Mouse (Mus musculus) cerebellum, postnatal 25 days (tissue): ENCODE data around the gene Abcc12.
A peak's percentile ranks its signal among the peaks of the same experiment; 100 is the strongest.

Source experiments
- DNase-seq, 2 experiments: peaks; one replicate each; pipeline ENCODE4 v3.0.0; 2021; ENCODE audit warnings: mixed read lengths in 2 of 2

Abcc12 gene

GRCm38 (mm10) chr8:86580458-86580857 lies at the start of gene Abcc12:
Gene Abcc12 (minus strand): TSS chr8:86580686.
- peak in 1 of 2 experiments; percentile 34 for DNase-seq

GRCm38 (mm10) chr8:86630212-86630611 lies 49.7 kb upstream of the Abcc12 start:
- DNase-seq = no peak

- DNase-seq = no peak
Observed at GRCm38 (mm10) chr8:86624915-86625314, 44.4 kb upstream of the Abcc12 start.

- DNase-seq = peak; percentile 97 to 98
Observed at GRCm38 (mm10) chr8:86623911-86624731, 43.6 kb upstream of the Abcc12 start, which contains the start of gene Lonp2. Gene Lonp2 (plus strand): TSS chr8:86624043.

GRCm38 (mm10) chr8:86623551-86623910 lies 43.0 kb upstream of the Abcc12 start:
- no peak for DNase-seq

- DNase-seq = no peak
Observed at GRCm38 (mm10) chr8:86617759-86618387, 37.4 kb upstream of the Abcc12 start.

GRCm38 (mm10) chr8:86615095-86615769 lies 34.7 kb upstream of the Abcc12 start:
- DNase-seq = no peak

GRCm38 (mm10) chr8:86613798-86614197 lies 33.3 kb upstream of the Abcc12 start:
- DNase-seq = no peak

GRCm38 (mm10) chr8:86604676-86605075 lies 24.2 kb upstream of the Abcc12 start:
- no peak for DNase-seq

- DNase-seq = no peak
Observed at GRCm38 (mm10) chr8:86603174-86603573, 22.7 kb upstream of the Abcc12 start.

GRCm38 (mm10) chr8:86600311-86600710 lies 19.8 kb upstream of the Abcc12 start:
- DNase-seq = no peak

- no peak for DNase-seq
Observed at GRCm38 (mm10) chr8:86599299-86599698, 18.8 kb upstream of the Abcc12 start.

GRCm38 (mm10) chr8:86597681-86598080 lies 17.2 kb upstream of the Abcc12 start:
- no peak for DNase-seq

- no peak for DNase-seq
Observed at GRCm38 (mm10) chr8:86595671-86596070, 15.2 kb upstream of the Abcc12 start.

- no peak for DNase-seq
Observed at GRCm38 (mm10) chr8:86594159-86594796, 13.8 kb upstream of the Abcc12 start.

GRCm38 (mm10) chr8:86593099-86593498 lies 12.6 kb upstream of the Abcc12 start:
- DNase-seq = no peak

- DNase-seq = peak in 1 of 2 experiments; percentile 22
Observed at GRCm38 (mm10) chr8:86588338-86588737, 7.9 kb upstream of the Abcc12 start.

- DNase-seq = peak in 1 of 2 experiments; percentile 45
Observed at GRCm38 (mm10) chr8:86586642-86587041, 6.2 kb upstream of the Abcc12 start.

GRCm38 (mm10) chr8:86586058-86586457 lies 5.6 kb upstream of the Abcc12 start:
- no peak for DNase-seq

GRCm38 (mm10) chr8:86585532-86585931 lies 5.0 kb upstream of the Abcc12 start:
- DNase-seq = peak; percentile 91

- peak; percentile 93 to 95 for DNase-seq
Observed at GRCm38 (mm10) chr8:86585118-86585517, 4.6 kb upstream of the Abcc12 start.

GRCm38 (mm10) chr8:86581921-86582331 lies 1.4 kb upstream of the Abcc12 start:
- DNase-seq = peak; percentile 57 to 61

- peak; percentile 74 to 76 for DNase-seq
Observed at GRCm38 (mm10) chr8:86578693-86579092, 1.8 kb downstream of the Abcc12 start.
